Mouse (Mus musculus) mouse trophoblast stem cell (cell line): Measurements from ENCODE around the gene Fgfrl1.

Source experiments
- in situ Hi-C, 2 experiments: fragments of 300-500 bp; cut with MseI, MboI; formaldehyde crosslinking; loops; 2 replicates in 1 of 2; 3 replicates in 1 of 2; pipeline ENCODE4 v1.15.1; 2025

The Fgfrl1 gene

GRCm38 (mm10) chr5:108692271-108692670 lies at the start of gene Fgfrl1:
Gene Fgfrl1 (plus strand): TSS chr5:108692382.
- in situ Hi-C loops = no loop called here

- in situ Hi-C loops = no loop called here
Observed at GRCm38 (mm10) chr5:108643674-108644073, 48.5 kb upstream of the Fgfrl1 start.

GRCm38 (mm10) chr5:108645651-108646342 lies 46.4 kb upstream of the Fgfrl1 start:
- in situ Hi-C loops = no loop called here

- in situ Hi-C loops = no loop called here
Observed at GRCm38 (mm10) chr5:108646343-108646660, 45.9 kb upstream of the Fgfrl1 start.

- in situ Hi-C loops = no loop called here
Observed at GRCm38 (mm10) chr5:108647311-108647710, 44.9 kb upstream of the Fgfrl1 start.

GRCm38 (mm10) chr5:108647820-108648465 lies 44.2 kb upstream of the Fgfrl1 start:
- in situ Hi-C loops = no loop called here

- in situ Hi-C loops = no loop called here
Observed at GRCm38 (mm10) chr5:108648937-108649576, 43.1 kb upstream of the Fgfrl1 start.

GRCm38 (mm10) chr5:108650341-108650740 lies 41.8 kb upstream of the Fgfrl1 start:
- in situ Hi-C loops = no loop called here

- in situ Hi-C loops = no loop called here
Observed at GRCm38 (mm10) chr5:108651136-108651720, 41.0 kb upstream of the Fgfrl1 start.

- in situ Hi-C loops = no loop called here
Observed at GRCm38 (mm10) chr5:108651823-108652222, 40.4 kb upstream of the Fgfrl1 start.

- in situ Hi-C loops = no loop called here
Observed at GRCm38 (mm10) chr5:108653341-108653740, 38.8 kb upstream of the Fgfrl1 start.

GRCm38 (mm10) chr5:108654444-108654990 lies 37.7 kb upstream of the Fgfrl1 start:
- in situ Hi-C loops = no loop called here

- in situ Hi-C loops = no loop called here
Observed at GRCm38 (mm10) chr5:108655381-108655780, 36.8 kb upstream of the Fgfrl1 start.

- in situ Hi-C loops = no loop called here
Observed at GRCm38 (mm10) chr5:108655891-108656650, 36.1 kb upstream of the Fgfrl1 start.

GRCm38 (mm10) chr5:108657406-108657805 lies 34.8 kb upstream of the Fgfrl1 start:
- in situ Hi-C loops = no loop called here

- in situ Hi-C loops = no loop called here
Observed at GRCm38 (mm10) chr5:108658611-108659010, 33.6 kb upstream of the Fgfrl1 start.

GRCm38 (mm10) chr5:108659698-108660631 lies 32.2 kb upstream of the Fgfrl1 start, which contains the start of gene Idua:
Gene Idua (plus strand): TSS chr5:108660331.
- in situ Hi-C loops = no loop called here

GRCm38 (mm10) chr5:108660632-108661268 lies 31.4 kb upstream of the Fgfrl1 start:
- in situ Hi-C loops = no loop called here

- in situ Hi-C loops = no loop called here
Observed at GRCm38 (mm10) chr5:108662772-108663171, 29.4 kb upstream of the Fgfrl1 start.

- in situ Hi-C loops = no loop called here
Observed at GRCm38 (mm10) chr5:108665066-108665465, 27.1 kb upstream of the Fgfrl1 start.
